Mouse (Mus musculus): ENCODE data around the gene Vmn1r40.

GRCm38 (mm10) chr6:89672641-89673040, 34.7 kb upstream of the Vmn1r40 start:
- TF ChIP-seq CTCF (IDR thresholded peaks at IDR 0.05; ENCODE audit: low read depth, low read length): no peak
- TF ChIP-seq POLR2A (IDR thresholded peaks at IDR 0.05; ENCODE audit: extremely low read depth, insufficient read depth, low read length): no peak

Data from liver, adult 2 months (tissue).